Mouse (Mus musculus) neural tube, embryonic 11.5 days (tissue): ENCODE measurements at regions not wholly inside any gene's neighbourhood (a gene's known extent, or its start where the extent isn't known, plus 50 kb on each side); places are given as distances from the start of the nearest gene placed in this dataset.
"Not testable (repeated sequence)": the region's sequence is repeated elsewhere in the genome, so short reads cannot be mapped to it uniquely, and the experiment has no call there.

Experiments used
- ATAC-seq: fragments of 200-750 bp; cut with Nextera tagmentation; 2 replicates; pipeline ENCODE4 v1.8.0; 2017; ENCODE audit warnings: moderate number of reproducible peaks, mild to moderate bottlenecking, moderate TSS enrichment, moderate library complexity; ENCODE audit not compliant: insufficient read depth, low FRiP score, low TSS enrichment
- DNase-seq: peaks from one replicate; pipeline ENCODE4 v3.0.0-alpha.2; 2015; ENCODE audit warnings: low spot score
- H3K27ac ChIP-seq: fragments of 300-500 bp; sonication (generic); 2 replicates; pipeline ENCODE4 v1.5.1; 2014; ENCODE audit warnings: low read depth, mild to moderate bottlenecking, low read length
- H3K27me3 ChIP-seq: fragments of 300-500 bp; sonication (generic); 2 replicates; pipeline ENCODE4 v1.6.1; 2014; ENCODE audit warnings: mild to moderate bottlenecking, low read length, mixed read lengths; ENCODE audit not compliant: control insufficient read depth, insufficient read depth
- H3K36me3 ChIP-seq: fragments of 300-500 bp; sonication (generic); 2 replicates; pipeline ENCODE4 v1.6.1; 2014; ENCODE audit warnings: mild to moderate bottlenecking, low read length, moderate library complexity, mixed read lengths; ENCODE audit not compliant: control insufficient read depth, insufficient read depth
- H3K4me1 ChIP-seq: fragments of 300-500 bp; sonication (generic); 2 replicates; pipeline ENCODE4 v1.6.1; 2014; ENCODE audit warnings: low read length, mixed read lengths; ENCODE audit not compliant: control insufficient read depth, insufficient read depth
- H3K4me2 ChIP-seq: fragments of 300-500 bp; sonication (generic); 2 replicates; pipeline ENCODE4 v1.6.1; 2014; ENCODE audit warnings: low read depth, mild to moderate bottlenecking, moderate library complexity
- H3K4me3 ChIP-seq: fragments of 300-500 bp; sonication (generic); 2 replicates; pipeline ENCODE4 v1.5.1; 2014; ENCODE audit warnings: low read depth, low read length
- H3K9ac ChIP-seq: fragments of 300-500 bp; sonication (generic); 2 replicates; pipeline ENCODE4 v1.6.1; 2014; ENCODE audit warnings: mild to moderate bottlenecking, low read length
- H3K9me3 ChIP-seq: fragments of 300-500 bp; sonication (generic); 2 replicates; pipeline ENCODE4 v1.6.1; 2016; ENCODE audit warnings: low read length; ENCODE audit not compliant: control insufficient read depth
- WGBS: fragments of 180-500 bp; shearing (Covaris S2); extraction: QIAGEN DNeasy Blood & Tissue Kit; methylation state at CpG from one replicate; pipeline ENCODE4 v1.1.7; 2014; 5-methylcytosine and 5-hydroxymethylcytosine counted together

GRCm38 (mm10) chr12:19125541-19125940 lies 611.2 kb downstream of the 5730507C01Rik start:
- Histone ChIP-seq H3K4me3 (no peak overlapping the region), H3K27me3 (no peaks in the 10 kb centered on the region)
- WGBS = 74% methylated on average over 4 of the region's 4 CpGs

GRCm38 (mm10) chr12:19175631-19176030 lies 661.3 kb downstream of the 5730507C01Rik start:
- 17% methylated on average over 17 of the region's 43 CpGs for WGBS
- Histone ChIP-seq H3K27me3 (no peaks in the 10 kb centered on the region), H3K4me1 (no peaks in the 10 kb centered on the region), H3K9me3 (peaks cover 7% of the 10 kb centered on the region), H3K27ac (no peak overlapping the region), H3K4me2 (no peak overlapping the region), H3K9ac (no peak overlapping the region), H3K36me3 (no peaks in the 10 kb centered on the region), H3K4me3 (no peak overlapping the region)
- DNase-seq (no peak), ATAC-seq (no peak)

More at GRCm38 (mm10) chr12:19125541-19125940, 611.2 kb downstream of the 5730507C01Rik start:
- H3K27ac ChIP-seq = no peak overlapping the region
- no peak overlapping the region for H3K4me2 ChIP-seq
- no peak for DNase-seq
- no peaks in the 10 kb centered on the region for H3K36me3 ChIP-seq
- ATAC-seq = no peak
- H3K9me3 ChIP-seq = peaks cover 5% of the 10 kb centered on the region
- H3K9ac ChIP-seq = no peak overlapping the region
- no peaks in the 10 kb centered on the region for H3K4me1 ChIP-seq

- Histone ChIP-seq H3K36me3 (no peaks in the 10 kb centered on the region), H3K9me3 (peaks cover 6% of the 10 kb centered on the region; the same call in 1 of the 2 replicates), H3K4me1 (no peaks in the 10 kb centered on the region), H3K4me3 (no peak overlapping the region), H3K4me2 (no peak overlapping the region), H3K9ac (no peak overlapping the region), H3K27ac (no peak overlapping the region), H3K27me3 (no peaks in the 10 kb centered on the region)
- ATAC-seq (no peak), DNase-seq (no peak)
- 92% methylated on average over 5 of the region's 5 CpGs for WGBS
Measured at GRCm38 (mm10) chr12:19192396-19192795, 678.1 kb downstream of the 5730507C01Rik start.

- H3K4me2 ChIP-seq, H3K9me3 ChIP-seq, H3K4me1 ChIP-seq, DNase-seq, H3K27ac ChIP-seq, H3K27me3 ChIP-seq, H3K9ac ChIP-seq, H3K36me3 ChIP-seq, H3K4me3 ChIP-seq, ATAC-seq: not testable (repeated sequence)
- 80% methylated on average over 3 of the region's 3 CpGs for WGBS
Measured at GRCm38 (mm10) chr12:19193041-19193440, 678.7 kb downstream of the 5730507C01Rik start.

- not testable (repeated sequence) for H3K9me3 ChIP-seq, H3K4me2 ChIP-seq, H3K27me3 ChIP-seq, H3K9ac ChIP-seq, H3K27ac ChIP-seq, H3K36me3 ChIP-seq, H3K4me3 ChIP-seq, H3K4me1 ChIP-seq, ATAC-seq, DNase-seq
- WGBS = 89% methylated on average over 1 of the region's 1 CpGs
Measured at GRCm38 (mm10) chr12:19223996-19224395, 709.7 kb downstream of the 5730507C01Rik start.

GRCm38 (mm10) chr12:19246731-19247130 lies 707.6 kb upstream of the Gm21863 start:
- H3K9me3 ChIP-seq, ATAC-seq, H3K36me3 ChIP-seq, H3K27me3 ChIP-seq, DNase-seq, H3K4me2 ChIP-seq, H3K9ac ChIP-seq, H3K4me3 ChIP-seq, H3K27ac ChIP-seq, H3K4me1 ChIP-seq: not testable (repeated sequence)
- WGBS = 92% methylated on average over 21 of the region's 23 CpGs

- Histone ChIP-seq H3K4me2 (peak overlapping the region; percentile 22), H3K4me3 (peak overlapping the region; percentile 36), H3K9ac (peak overlapping the region; percentile 44)
- ATAC-seq (peak; percentile 55), DNase-seq (peak; percentile 71)
- 4% methylated on average over 38 of the region's 75 CpGs for WGBS
- H3K27me3 ChIP-seq, H3K4me1 ChIP-seq, H3K27ac ChIP-seq, H3K36me3 ChIP-seq, H3K9me3 ChIP-seq: not testable (repeated sequence)
Measured at GRCm38 (mm10) chr12:19288271-19288890, 665.9 kb upstream of the Gm21863 start.

- not testable (repeated sequence) for H3K4me2 ChIP-seq, H3K36me3 ChIP-seq, H3K9me3 ChIP-seq, H3K27me3 ChIP-seq, H3K27ac ChIP-seq, H3K4me1 ChIP-seq, ATAC-seq
- peak overlapping the region; percentile 36 for H3K4me3 ChIP-seq
- WGBS = 45% methylated on average over 18 of the region's 18 CpGs
- peak; percentile 7 for DNase-seq
- H3K9ac ChIP-seq = peak overlapping the region; percentile 44; the same call in 1 of the 2 replicates
Measured at GRCm38 (mm10) chr12:19289038-19289437, 665.3 kb upstream of the Gm21863 start.

- not testable (repeated sequence) for H3K9me3 ChIP-seq, H3K9ac ChIP-seq, H3K4me1 ChIP-seq, DNase-seq, H3K4me2 ChIP-seq, H3K4me3 ChIP-seq, H3K27ac ChIP-seq, H3K36me3 ChIP-seq, ATAC-seq, H3K27me3 ChIP-seq
- WGBS = 86% methylated on average over 3 of the region's 3 CpGs
Measured at GRCm38 (mm10) chr12:19292068-19292770, 662.1 kb upstream of the Gm21863 start.
